Mouse (Mus musculus) brain, adult 2 months (tissue): Measurements from ENCODE around the gene Gipc2.
"Not testable (repeated sequence)": the region's sequence is repeated elsewhere in the genome, so short reads cannot be mapped to it uniquely, and the experiment has no call there.

Experiments used
- DNase-seq: peaks from one replicate; pipeline ENCODE4 v3.0.0; 2011; ENCODE audit warnings: low read depth, low spot score

Gene Gipc2

DNA sequence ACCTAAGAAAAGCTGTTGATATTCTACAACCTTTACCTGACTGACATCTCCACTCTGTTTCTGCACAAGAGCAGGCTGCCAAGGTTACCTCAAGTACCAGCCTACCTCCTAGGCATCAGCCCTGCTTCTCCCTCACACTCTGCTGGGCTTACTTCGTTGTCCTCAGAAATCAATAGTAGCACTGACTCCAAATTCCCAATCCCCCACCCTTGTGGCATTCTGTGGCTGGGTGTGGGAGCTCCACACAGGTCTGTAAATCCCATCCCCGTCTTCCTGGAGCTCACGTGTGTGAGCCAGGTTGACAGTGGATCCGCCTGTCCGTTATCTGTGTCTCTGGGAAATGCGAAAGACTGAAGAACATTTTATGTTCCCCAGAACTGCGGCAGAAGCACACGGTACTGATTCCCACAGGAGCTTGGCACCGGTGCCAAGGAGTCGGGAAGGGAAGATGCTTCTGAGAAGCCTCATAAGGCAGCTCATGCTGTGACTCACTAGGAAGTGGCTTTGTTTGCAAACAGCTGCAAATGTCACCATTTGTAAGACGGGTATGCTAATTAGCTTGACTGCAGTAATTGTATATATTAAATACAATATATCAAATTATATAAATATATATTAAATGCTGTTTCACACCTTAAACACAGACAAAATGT, 10.6 kb downstream of the Gipc2 start:
- peak; percentile 84 for DNase-seq

DNA sequence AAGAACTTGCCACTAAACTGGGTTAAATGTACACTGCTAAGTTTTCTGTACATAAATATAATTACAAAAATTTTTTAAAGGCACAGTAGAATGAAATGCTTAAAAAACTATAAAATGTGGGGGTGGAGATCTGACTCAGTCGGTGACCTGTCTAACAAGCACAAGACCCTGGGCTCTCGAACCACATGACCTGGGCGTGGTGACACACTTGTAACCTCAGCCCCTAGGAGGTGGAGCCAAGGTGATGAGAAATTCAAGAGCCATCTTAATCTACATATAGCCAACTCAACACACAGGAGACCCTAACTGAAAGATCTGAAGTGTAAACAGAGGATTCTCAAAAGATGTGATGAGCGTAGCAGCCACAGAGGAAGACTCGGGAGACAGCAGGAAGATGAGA, 11.9 kb downstream of the Gipc2 start:
- no peak for DNase-seq

DNA sequence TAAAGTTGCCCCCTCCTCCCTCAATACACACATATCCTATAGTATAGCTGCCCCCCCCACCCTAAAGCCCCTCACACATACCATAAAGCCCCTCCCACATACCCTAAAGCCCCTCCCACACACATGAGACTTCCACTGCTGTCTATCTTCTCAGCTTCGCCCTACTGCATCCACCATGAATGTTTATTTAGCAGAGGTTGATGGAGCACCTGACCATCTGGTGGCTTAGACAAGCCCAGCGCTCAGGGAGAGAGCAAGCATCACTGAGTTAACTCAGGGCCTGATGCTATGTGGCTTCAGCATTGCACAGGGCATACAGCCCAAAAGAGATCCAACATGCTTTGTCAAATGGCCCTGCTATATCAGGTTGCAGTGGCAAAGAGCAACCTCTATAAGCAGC, 12.9 kb downstream of the Gipc2 start:
- no peak for DNase-seq

DNA sequence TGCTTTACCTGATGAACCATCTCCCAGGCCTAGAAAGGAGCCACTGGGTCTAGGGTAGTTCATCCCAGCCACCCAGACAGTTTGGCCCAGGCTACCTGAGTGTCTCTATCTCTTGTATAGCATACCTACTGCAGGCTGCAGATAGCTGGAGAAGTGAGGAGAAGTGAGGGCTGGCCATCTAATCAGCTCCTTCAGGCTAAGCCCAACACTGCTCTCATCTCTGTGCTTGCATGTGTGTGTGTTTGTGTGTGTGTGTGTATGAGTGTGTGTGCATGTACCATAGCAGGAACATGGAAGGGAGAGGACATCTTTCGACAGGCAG, 13.6 kb downstream of the Gipc2 start:
- no peak for DNase-seq

DNA sequence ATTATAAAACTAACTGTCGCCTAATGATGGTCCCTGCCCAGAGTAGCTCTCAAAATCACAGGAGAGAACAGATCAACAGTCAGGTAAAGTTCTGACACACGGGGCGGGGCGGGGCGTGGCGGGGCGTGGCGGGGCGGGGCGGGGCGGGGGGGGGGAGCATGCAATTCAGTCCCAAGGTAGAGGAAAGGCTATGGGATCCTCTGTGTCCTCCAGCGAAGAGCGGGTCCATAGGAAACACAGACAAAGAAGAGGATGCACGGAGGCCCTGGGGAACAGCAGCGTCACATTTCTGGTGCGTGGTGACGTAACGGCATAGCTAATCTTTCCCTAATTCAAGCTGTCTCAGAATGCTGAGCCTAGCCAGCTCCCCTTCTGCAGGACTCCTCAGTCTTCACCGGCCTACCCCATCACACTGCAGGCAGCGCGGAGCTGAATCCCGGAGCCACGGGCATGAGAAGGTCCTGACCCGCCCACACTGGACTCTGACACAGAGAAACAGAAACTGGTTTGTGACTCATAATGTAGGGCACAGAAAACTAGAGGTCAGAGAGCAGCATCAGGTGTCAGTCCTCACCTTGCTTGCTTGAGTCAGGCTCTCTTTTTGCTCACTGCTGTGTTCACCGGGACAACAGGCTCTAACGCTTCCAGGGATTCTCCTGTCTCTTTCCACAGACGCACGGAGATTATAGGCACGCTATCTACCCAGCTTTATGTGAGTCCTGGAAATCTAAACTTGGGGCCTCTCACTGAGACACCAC, 14.1 kb downstream of the Gipc2 start:
- DNase-seq = no peak

DNA sequence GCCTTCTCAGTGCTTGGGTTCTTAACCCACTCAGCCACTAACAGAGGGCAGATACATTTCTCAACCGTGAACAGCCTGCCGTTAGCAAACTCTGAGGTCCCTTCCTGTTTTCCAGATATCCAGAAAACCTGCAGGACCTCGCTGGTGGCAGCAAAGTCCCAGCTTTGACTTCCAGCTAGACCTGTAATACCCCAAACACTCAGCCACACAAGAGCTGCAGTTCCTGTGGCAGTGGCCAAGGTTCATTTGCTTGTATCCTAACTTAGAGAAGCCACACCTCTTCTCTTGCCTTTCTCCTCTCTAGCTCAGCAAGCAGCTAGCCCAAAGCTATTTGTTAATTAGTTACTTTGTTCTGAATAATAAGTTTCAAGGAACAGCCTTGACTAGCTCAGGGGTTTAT, 16.2 kb downstream of the Gipc2 start:
- no peak for DNase-seq

DNA sequence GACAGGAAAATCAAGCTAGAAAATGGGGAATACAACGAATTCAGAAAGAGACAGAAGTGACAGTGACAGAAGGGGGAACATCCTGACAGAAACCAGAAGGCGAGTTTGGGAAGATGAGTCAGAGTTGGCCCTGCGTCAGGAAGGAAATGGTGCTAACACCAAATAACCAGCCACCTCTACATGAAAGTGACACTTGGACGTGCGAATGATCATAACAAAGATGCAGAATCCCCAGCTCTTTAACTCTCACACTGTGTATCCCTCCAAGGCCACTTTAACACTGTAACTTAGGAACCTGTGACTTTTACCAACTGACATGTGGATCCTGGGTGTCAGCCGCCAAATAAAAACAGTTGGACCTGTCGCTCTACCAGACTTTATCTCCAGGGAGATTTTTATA, 16.6 kb downstream of the Gipc2 start:
- DNase-seq = peak; percentile 64

DNA sequence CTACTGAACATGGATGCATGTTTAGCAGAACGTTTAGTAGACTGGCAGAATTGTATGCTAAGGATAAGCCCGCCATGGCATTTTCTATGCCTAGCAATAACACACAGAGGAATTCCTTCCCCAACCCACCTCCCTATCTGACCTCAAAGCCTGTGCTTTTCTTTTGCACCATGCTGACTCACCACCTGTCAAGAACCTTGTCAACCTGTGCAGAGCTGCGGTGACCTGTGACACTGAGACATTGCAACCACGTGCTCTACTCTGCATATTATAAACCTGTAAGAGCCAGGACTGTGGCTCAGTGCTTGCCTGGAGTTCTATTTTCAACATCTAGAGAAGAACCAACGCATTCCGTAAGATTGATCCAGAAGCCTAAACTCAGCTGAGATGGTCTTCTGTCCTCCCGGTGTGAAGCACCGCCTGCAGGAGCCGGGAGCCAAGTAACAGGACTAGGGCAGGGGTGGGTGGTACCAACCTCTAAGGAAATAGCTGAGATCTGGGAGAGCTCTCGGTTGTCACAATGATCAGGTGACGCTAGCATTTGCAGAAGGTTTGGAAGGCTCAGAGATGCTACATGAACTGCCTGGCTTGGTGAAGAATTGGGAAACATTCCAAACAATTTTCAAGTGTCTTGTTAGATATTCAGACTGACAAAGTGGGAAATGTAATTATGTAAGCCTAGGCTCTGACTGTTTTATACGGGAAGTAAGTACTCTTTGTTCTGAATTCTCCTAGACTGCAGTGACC, 18.8 kb downstream of the Gipc2 start:
- peak; percentile 87 for DNase-seq

DNA sequence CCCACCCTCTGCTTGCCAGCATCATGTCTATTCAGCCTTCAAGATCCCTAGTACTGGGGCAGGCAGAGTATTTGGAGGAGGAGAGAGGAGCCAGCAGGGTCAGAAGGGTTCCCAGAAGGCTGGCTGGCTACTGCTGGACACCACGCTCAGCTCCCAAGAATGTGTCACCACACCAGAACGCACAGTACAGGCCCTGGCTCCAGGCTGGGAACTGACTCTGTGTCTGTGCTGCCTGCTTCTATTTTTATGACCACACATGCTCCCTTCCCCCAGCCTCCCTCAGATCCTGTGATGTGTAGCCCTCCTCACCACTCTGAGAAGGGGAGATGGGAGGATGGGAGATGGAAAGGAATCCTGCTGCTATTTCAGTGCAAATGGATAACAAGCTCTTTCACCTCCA, 20.8 kb downstream of the Gipc2 start:
- DNase-seq = peak; percentile 88

DNA sequence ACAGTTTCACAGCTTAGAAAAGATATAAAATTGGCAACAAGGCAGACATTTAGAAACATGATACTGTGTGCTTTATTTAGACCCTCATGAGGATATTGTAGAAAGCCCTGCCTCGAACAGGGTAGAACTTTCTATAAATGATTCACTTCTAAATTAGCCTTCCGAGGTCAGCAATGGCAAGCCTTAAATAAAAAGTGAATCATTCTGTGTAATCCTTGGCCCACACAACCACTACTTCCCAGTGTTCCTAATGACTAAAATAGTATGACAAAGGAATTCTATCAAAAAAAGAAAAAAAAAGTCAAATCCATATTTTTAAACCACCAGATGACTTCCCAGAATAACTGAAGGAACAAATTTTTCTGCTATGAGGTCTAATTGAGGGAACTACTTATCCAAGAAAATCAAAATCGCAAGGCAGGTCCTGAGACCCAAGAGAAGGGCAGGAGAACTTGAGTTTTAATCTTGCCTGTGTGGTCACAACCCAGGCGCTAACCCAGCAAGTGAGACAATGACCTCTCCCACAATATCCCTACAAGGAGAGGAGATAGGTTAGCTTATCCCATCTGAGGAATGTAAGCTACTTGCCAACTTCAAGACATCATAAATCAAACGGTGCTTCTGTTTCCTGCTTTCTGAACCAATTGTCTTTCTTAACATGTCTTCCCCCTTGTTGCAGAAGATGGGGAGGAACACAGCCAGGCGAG, 22.9 kb downstream of the Gipc2 start:
- DNase-seq = peak; percentile 43

DNA sequence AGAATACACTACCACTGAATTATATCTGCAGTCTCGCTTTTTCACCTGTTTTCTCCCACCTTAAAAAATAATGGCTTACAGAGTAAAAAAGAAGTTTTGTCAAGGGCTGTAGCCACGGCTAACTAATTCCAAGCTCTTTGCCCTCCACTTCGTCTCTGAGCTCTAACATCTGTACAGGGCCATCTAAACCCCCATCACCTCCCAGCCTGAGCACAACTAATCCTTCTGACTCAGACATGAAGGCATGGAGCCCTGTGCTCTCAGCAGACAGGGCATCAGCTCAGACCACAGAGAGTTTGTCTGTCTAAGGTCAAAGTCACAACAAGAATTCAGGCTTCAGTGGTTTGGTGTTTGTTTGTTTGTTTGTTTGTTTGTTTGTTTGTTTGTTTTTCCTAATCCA, 23.9 kb downstream of the Gipc2 start:
- DNase-seq = no peak

DNA sequence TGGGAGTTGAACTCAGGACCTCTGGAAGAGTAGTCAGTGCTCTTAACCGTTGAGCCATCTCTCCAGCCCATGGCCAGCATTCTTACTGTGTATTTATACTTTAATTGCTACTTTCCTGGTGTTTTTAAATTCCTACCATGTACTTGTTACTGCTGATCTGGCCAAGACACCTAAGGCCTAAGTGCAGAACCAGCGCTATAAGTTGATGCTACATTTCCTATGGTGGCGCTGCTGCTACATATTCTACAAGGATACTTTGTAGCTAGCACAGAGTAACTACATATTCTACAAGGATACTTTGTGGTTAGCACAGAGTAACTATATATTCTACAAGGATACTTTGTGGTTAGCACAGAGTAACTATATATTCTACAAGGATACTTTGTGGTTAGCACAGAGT, 26.7 kb downstream of the Gipc2 start:
- not testable (repeated sequence) for DNase-seq

DNA sequence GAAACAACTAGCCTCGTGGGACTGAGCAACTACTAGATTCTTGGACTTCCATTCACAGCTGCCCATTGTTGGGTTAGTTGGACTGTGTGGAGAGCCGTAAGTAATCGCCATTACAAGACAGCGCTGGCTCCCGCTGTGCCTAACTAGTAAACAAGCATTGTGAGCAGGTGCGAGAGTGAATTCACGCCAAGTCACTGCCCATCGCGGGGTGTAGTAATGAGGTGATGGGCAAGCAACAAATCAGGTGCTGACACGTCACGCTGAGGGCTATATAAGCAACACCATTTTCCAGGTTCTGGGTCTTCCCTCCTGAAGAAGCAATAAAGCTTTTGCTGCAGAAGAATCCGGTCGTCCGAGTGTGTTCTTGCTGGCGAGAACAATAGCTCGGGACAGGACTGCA, 29.9 kb downstream of the Gipc2 start:
- not testable (repeated sequence) for DNase-seq

DNA sequence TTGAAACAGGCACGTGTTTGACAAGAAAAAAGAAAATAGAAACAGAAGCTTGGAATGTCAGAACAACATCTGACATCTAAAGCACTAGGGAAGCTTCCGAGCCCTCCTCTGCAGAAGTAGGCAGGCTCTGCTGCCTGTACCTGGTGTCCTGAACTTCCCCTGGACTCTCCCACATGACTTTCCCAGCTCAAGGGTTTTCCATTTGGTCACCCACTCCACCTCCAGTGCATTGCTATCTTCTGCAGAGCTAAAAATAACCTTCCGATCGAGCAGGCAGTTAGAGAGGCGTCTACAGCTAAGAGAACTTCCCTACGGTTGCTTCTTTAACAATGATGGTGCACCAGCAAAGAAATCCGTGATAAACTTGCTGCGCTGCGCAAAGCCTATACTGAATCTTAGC, 32.4 kb downstream of the Gipc2 start:
- DNase-seq = peak; percentile 69

DNA sequence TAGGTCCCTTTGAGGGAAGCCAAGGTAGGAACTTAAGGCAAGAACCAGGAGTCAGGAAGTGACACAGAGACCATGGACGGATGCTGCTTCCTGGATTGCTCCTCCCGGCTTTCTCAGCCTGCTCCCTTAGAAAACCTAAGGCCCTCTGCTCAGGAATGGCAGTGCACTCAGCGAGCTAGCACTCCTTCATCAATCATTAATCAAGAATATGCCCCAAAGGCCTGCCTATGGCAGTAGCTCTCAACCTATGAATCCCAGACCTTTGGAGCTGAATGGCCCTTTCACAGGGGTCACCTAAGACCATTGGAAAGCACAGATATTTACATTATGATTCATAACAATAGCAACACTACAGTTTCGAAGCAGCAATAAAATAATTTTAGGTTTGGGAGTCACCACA, 35.1 kb downstream of the Gipc2 start:
- DNase-seq = no peak

DNA sequence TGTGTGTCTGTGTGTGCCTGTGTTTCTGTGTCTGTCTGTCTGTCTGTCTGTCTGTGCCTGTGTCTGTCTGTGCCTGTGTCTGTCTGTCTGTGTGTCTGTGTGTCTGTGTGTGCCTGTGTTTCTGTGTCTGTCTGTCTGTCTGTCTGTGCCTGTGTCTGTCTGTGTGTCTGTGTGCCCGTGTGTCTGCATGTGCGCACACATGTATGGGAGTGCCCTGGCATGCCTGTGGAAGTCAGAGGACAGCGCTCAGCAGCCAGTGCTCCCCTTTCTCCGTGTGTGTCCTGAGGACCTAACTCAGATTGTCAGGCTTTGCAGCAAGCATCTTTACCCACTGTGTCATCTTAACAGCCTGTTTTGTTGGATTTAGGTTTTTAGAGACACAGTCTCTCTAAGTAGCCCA, 36.6 kb downstream of the Gipc2 start:
- DNase-seq = not testable (repeated sequence)

DNA sequence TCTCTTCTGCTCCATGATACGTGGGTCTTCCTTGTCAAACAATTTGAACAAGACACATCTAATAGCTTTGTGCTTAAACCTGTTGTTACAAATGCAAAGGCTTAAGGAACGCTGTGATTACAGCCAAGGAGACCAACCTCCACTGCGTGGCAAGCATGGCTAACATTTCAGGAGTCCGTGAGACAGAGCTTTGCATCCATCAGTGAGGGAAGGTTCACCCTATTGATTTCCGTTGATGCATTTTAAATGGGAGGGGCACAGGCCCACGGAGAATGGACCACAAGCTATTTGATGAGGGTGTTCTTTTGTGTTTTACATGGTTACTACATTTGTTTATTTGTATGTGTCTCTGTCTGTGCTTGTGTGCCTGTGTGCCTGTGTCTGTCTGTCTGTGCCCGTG, 37.4 kb downstream of the Gipc2 start:
- no peak for DNase-seq

DNA sequence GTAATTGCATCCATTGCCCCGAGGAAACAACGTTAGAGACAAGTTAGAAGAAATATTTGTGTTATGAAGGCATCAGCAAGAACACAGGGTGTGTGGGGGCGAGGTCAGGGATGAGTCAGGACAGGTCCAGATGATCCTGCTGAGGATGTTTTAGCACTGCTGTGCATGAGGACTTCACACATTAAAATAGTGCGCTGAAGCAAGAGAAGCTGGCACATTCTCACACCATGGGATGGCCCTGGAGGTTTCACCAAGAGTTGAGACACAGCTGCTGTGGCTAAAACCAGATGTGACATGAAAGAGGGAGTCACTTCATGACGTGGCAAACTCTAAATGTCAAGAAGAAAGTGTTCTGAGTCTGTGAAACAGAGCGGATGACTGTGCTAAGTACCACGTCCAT, 38.9 kb downstream of the Gipc2 start:
- no peak for DNase-seq

DNA sequence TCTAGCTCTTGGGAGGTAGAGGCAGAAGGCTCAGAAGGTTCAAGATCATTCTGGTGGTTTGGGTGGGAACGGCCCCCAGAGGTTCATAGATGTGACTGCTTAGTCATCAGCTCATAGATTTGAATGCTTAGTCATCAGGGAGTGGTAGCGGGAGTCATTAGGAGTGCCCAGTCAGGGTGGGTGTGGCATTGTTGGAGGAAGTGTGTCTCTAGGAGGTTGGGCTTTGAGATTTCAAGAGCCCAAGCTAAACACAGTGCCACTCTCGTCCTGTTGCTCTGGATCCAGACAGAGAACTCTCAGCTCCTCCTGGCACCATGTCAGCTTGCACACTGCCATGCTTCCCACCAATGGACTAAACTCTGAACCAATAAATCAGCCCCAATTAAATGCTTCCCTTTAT, 43.3 kb downstream of the Gipc2 start:
- no peak for DNase-seq

DNA sequence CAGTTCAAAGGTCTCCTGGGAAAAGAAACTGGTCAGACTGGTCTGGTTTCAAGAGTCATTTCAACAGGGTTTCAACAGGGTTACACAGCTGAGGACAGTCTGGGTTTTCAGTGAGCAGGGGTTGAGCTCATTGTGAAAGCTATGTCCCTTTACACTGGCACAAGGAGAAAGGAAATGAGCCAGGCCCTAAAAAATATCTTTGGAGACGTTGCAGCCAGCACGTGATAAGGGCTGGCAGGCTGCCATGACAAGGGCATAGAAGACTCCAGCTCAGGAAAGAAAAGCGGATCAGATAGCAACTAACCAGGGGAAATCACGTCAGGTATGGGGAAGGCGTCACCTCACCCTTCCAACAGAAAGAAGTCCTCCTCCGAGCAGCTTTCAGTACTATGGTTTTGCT, 43.9 kb downstream of the Gipc2 start:
- DNase-seq = no peak

DNA sequence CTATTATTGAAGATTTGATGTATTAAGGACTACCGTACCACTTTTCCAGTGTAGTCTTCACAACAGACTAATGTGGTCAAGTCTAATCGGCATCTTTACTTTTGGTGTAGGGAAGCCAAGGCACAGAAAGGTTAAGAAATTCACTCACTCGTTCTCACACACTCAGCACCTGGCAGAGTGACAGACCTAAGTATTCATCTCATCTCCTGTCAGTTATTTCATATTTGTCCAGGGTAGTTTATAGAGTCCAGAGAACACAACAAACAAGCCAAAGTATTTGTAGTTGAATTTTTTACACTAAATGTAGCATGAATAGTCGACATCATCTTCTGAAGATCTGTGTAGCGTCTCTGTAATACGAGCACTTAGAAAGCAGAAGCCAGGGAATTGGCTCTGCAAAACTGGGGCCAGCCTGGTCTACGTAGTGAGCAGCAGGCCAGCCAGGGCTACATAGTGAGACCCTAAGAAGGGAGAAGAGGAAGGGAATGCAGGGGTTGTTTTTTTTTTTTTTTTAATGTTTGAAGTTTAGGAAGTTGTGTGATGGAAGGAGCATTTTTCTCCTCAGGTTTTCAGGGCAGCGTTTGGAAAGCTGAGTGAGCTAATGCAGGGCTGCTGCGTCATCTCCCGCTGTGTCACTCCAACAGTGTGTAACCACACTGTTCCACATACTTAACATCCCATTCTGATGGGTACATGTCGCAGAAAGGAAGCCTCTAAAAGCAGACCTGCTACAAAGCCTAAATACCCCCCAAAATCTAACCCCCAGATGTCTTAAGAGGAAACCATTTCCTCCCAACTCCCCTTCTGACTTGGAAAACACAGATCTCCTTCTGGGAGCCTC, 44.6 kb downstream of the Gipc2 start:
- DNase-seq = no peak
